Mouse (Mus musculus) gastrocnemius, adult 8-10 months (tissue): Measurements from ENCODE around the gene Sh3bp5. TPM values are rescaled to one million over a fixed set of nuclear protein-coding genes. Genes with fewer than 3 reads are reported as not detected.
A peak's percentile ranks its signal among the peaks of the same experiment; 100 is the strongest.
"Not testable (repeated sequence)": the region's sequence is repeated elsewhere in the genome, so short reads cannot be mapped to it uniquely, and the experiment has no call there.

ENCODE experiments used
- DNase-seq, 2 experiments: peaks; one replicate each; pipeline ENCODE4 v3.0.0; 2022; ENCODE audit warnings: low spot score in 2 of 2
- total RNA-seq, 4 experiments: library from RNA; stranded (reverse); gene quantifications; 2 replicates each; pipeline ENCODE4 v1.2.4; 2022

The Sh3bp5 gene
- 10 to 100 TPM; 38.1 to 56.9 (median 50.0) TPM for total RNA-seq

DNA sequence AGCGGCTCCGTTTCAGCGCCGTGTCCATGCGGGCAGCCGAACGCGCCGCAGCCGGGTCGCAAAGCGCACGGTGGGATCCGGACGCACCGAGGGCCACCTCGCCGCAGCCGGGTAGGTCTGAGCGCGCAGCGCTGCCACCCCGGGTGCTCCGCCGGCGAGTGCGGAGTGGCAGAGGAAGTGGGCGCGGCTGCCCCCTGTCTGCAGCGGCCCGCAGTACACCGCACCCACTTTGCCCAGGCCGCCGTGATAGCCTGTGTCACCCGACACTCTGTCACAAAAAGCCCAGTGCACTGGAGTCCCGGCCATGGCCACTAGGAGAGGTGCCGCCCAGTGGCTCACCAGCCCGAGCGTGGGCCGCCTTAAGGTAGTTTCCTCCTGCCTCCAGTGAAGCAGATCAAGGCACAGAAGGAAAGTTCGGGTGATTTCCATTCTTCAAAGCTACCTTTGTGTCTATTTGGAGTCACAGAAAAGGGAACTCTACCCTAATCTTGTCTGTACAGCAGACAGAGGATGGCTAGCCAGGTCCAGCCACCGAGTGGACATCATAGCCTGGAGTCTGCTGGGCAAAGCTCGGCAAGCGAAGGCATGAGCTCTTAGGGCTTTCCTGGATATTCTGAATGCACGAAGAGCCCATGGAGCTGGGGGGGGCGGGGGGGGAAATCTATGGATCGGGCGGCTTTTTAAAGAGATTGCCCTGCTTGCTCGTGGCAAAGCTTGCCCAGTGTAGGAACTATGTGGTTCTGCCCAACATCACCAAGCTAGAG lies at the start of gene Sh3bp5:
Gene Sh3bp5 (minus strand): TSS at position 149 of the 764 bp plus-strand sequence.
- DNase-seq: peak; percentile 94 to 95

DNA sequence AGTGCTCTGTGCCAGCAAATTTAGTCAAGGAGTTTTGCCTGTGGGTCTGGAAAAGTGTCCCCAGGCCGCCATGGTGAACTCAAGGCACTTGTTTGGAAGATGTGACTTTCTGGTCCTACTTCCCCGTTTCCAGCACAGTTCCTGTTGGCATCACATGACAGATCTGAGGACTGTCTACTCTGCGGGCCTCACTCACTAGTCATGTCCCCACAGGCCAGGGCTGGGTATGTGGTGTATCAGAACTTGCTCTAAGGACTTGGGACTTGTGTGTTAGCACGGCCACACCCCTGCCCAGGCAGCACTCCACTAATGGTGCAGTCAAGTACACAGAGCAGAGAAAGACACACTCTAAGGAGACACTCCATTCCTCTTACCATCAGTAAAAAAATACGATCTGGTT lies 46.5 kb upstream of the Sh3bp5 start:
- no peak for DNase-seq

- DNase-seq: no peak
These were observed 37.4 kb upstream of the Sh3bp5 start for GRCm38 (mm10) chr14:31473297-31473696.

- DNase-seq: peak; percentile 18 to 30
These were observed 36.7 kb upstream of the Sh3bp5 start for GRCm38 (mm10) chr14:31472451-31473061.

DNA sequence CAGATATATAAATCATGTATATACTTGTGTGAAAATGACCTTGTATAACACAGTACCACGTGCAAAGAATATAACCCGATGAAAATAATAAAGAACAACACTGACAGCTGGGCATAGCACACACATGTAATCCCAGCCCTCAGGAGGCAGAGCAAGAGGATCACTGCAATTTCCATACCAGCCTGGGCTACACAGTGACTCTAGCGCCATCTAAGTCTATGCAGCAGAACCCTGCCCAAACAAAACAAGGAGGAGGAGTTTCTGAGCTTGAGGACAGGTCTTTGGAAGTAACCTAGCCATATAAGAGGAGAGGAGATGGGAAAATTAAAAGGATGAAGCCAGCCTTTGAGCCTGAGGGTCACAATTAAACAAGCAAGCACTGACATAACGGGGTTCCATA lies 33.8 kb upstream of the Sh3bp5 start:
- DNase-seq: no peak

- DNase-seq: no peak
These were observed 28.3 kb upstream of the Sh3bp5 start for GRCm38 (mm10) chr14:31464176-31464575.

- no peak for DNase-seq
These were observed 27.0 kb upstream of the Sh3bp5 start for GRCm38 (mm10) chr14:31462886-31463285.

DNA sequence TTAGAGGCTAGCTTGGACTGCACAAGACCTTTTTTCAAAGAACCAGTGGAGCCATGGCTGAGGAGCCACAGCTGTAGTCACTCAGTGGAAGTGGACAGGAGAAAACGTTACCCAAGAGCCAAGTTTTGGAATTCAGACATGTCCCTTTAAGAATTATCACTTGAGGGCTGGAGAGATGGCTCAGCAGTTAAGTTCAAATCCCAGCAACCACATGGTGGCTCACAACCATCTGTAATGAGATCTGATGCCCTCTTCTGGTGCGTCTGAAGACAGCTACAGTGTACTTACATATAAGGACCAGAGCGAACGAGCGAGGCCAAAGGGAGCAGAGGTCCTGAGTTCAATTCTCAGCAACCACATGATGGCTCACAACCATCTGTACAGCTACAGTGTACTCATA lies 26.3 kb upstream of the Sh3bp5 start:
- DNase-seq: not testable (repeated sequence)

- DNase-seq: no peak
These were observed 22.1 kb upstream of the Sh3bp5 start for GRCm38 (mm10) chr14:31458006-31458405.

GRCm38 (mm10) chr14:31456064-31456721 lies 20.3 kb upstream of the Sh3bp5 start:
- no peak for DNase-seq

DNA sequence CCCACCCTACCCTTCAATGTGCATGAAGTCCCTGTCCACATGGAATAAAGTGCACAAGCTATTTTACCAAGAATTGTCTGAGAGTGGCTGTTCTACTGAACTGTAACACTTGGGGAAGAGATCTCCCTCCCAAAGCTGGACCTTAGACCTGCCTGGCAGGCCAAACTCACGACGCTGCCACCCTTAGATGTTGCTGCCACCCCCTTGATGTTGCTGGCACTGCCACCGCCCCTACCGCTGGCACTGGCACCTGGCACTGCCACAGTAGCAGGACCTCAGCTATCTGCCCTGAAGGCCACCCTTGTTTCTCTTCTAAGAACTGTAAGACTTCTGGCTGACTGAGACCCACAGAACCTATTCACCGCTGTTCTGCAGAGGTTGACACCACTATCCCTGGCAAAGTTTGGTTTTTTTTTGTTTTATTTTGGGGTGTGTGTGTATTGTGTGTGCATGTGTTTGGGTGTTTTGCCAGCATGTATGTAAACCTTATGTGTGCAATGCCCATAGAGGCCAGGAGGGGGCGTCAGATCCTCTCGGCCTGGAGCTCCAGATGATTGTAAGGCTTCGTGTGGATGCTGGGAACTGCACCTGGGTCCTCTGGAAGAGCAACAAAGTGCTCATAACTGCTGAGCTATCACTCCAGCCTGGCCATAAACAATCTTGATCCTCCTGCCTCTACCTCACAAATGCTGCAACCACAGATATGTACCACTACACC lies 19.1 kb upstream of the Sh3bp5 start:
- no peak for DNase-seq

DNA sequence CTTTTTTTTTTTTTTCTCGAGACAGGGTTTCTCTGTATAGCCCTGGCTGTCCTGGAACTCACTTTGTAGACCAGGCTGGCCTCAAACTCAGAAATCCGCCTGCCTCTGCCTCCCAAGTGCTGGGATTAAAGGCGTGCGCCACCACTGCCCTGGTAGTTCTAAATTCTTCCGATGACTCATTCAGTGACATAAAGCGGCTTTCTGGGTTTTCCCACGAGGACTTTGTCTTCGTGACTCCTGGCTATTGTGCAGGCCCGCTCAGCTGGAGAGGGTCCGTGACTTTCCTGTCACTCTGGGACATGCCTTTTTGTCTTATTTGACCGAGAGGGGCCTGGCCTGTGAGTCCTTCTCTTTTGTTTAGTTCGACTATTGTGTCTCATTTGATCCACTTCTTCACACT lies 18.1 kb upstream of the Sh3bp5 start:
- DNase-seq: not testable (repeated sequence)

DNA sequence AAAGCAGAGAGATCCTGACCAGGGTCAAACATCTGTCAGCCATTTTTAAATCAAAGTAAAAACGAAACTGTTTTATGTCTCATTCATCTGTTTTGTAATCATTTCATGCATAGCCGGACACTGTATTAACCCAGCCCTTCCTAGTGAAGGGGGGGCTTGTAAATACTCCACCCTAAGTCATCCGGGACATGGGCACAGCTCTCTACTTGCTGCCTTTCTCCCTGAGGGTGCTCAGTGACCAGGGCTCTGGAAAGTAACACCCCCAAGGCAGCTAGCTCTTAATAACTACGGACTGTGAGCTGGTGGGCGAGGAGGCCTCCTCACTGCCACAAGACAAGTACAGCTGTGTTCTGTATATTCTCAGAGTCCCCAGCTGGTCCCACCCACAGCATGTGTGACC lies 13.1 kb upstream of the Sh3bp5 start:
- no peak for DNase-seq

DNA sequence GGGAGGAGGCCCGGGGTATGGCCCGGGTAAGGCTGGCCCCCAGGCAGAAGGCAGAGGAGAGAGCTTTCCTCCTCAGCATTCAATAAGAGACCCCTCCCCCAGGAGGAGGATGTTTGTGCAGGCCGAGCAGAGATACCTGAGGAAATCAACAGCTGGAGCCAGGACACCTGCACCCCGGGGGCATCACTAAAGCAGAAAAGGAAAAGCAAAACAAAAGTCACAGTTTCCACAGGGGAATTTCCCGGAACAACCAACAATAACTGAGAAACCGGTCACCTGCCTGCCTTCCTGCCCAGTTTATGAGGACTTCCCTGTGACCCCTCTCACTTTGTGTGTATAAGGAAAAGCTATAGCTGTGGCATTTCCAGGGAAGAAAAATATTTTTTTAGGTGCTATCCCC lies 7.7 kb upstream of the Sh3bp5 start:
- DNase-seq: no peak

- DNase-seq: no peak
These were observed 4.8 kb upstream of the Sh3bp5 start for GRCm38 (mm10) chr14:31440725-31441124.

DNA sequence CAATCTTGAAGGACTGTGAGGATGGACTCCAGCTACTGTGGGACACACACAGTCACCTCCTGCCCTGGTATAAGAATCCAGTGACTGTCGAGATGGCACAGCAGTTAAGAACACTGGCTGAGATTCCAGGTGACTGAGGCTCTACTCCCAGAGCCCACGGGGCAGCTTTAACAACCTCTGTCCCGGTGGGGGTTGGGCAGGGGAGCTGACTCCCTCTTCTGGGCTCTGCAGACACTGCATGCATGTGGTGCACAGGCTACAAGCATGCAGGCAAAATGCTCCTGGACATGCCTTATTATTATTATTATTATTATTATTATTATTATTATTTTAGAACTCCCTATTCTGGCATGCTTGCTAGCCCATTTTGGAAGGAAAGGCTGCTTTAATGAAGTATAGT lies 4.4 kb upstream of the Sh3bp5 start:
- no peak for DNase-seq

DNA sequence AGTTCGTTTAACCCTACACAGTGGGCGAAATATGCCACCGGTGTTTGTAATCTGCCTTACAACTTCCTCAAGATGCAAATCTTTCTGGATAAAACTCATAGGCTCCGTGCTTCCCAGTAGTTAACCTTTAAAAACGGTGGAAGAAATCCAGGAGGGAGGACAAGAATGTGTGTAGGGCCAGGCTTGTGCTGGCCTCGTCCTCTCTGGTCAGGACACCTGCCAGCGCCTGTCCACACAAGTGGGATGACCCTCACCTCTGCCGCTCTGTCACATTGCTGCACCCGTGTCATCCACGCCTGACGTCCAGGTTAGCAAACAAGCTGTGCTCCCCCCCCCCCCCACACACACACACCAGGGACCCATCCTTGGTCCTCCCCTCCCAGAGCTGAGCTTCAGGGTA lies 3.4 kb upstream of the Sh3bp5 start:
- DNase-seq: no peak

DNA sequence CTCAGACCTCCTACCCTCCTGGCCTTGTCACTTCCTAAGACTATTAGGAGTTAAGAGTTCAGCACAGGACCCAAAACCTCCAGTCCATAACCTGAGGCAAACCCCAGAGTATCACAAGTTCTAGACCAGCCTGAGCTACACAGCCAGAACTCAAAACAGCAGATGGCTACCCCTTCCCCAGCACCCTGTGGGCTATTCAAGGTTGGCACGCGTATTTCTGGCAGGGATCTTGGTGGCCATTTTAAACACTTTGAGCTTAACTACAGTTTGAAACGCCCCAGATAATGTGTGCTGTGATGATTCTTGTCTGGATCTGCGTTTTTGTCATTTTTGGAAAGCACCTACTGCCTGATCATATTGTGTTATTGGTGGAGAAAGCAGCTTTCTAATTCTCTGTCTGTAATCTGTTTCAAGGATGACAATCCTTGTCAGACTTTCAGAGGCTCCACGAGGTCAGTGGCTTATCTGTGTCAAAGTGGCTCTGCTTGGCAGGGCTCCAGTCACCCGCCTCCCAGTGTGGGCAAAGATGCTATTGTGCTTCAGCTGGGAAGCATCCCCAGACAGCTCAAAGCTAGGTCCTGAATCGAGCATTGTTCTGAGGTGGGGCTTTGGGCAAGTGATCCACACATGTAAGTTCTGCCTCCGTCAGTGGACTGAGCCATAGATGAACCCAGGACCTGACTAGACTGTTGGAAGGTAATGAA lies 2.1 kb upstream of the Sh3bp5 start:
- no peak for DNase-seq

DNA sequence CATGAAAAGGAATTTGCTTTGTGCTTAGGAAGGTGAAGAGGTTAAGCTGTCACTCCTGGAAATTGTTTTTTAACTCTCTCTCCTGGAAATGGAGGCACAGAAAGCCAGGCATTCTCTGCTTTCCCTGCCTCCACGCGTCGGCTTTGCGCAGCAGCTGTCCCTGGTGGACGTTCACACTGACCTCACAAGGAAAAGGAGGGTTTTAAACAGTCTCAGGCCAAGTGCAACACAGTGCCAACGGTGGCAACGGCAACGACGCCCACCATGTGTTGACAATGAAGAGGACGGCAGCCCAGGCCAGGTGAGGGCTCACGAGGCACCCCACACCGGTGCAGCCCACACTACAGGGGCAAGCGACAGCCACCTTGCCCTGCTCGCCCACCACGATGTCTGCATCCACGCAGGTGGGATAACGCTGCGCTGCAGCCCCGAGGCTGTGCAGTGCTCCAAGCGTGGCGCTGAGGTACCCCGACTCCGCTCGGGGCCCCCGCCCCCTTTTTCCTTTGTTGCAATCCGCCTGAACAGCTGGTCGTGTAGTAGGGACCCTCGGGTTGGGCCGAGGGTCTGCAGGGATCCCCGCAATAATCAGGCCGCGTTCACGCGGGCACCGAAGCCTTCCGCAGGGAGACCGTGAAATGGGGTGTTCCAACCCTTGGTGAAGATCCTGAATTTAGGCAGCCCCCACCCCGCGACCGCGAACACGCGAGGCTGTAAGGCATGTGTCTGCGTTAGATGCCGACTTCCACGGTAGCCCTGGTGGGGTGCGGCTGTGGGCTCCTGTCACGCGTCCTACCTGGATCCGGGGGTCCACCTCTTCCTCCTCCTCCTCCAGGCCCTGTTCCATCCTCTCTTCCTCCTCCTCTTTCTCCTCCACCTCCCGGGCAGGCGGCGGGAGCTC lies 611 bp downstream of the Sh3bp5 start:
- peak in 1 of 2 experiments; percentile 31 for DNase-seq

- DNase-seq: no peak
These were observed 1.5 kb downstream of the Sh3bp5 start for GRCm38 (mm10) chr14:31434426-31434825.
